Mouse (Mus musculus): ENCODE measurements around the gene Hc.
A peak's percentile ranks its signal among the peaks of the same experiment; 100 is the strongest.

Hc gene

DNA sequence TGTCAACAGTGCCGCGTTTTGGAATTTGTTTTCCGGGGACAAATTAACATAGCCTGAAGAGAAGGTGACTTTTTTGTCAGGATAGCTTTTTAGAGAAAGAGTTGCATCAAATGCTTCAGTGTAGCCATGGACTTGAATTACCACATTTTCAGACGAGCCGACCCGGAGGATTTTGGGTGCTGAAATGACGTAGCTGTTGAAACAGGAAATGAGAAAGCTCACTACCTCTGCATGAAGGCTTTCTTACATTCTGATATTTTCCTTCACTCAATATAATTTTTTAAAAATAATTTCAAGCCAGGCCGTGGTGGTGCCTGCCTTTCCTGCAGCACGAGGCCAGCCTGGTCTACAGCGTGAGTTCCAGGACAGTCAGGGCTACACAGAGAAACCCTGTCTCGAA, 4.0 kb downstream of the Hc start:
- no peak for DNase-seq (ENCODE audit: low read depth)

DNA sequence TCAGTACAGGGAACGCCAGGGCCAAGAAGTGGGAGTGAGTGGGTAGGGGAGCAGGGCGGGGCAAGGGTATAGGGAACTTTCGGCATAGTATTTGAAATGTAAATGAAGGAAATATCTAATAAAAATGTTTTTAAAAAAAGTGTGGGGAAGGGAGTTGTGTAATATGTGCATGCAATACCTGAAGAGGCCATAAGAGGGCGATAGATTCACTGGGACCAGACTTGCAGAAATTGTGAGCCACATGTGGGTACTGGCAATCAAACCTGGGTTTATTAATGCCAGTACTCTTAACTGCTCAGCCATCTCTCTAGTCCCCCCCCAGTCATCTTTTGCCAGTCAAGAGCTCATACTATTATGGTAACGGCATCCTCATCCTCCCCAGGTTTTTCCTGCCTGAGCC, 12.4 kb downstream of the Hc start:
- peak; percentile 76 for DNase-seq (ENCODE audit: low read depth)

DNA sequence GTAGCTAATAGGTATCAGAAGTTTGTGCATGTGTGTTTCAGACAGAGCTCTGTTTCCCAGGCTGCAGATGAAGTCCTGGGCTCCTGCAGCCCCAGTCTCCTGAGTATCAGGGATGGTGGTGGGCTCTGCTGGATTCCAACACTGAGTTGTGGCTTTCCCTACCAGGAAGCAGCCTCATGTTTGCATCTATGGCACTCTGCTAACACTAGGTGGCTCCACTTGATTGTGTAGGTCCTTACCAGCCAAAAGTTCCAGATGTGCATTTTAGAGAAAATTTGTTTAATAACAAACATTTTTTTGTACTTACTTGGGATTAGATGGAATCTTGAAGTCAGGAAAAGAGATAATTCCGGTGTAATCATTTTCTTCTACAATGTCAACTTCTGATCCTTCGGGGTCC, 16.3 kb downstream of the Hc start:
- DNase-seq (ENCODE audit: low read depth), result peak; percentile 73

DNA sequence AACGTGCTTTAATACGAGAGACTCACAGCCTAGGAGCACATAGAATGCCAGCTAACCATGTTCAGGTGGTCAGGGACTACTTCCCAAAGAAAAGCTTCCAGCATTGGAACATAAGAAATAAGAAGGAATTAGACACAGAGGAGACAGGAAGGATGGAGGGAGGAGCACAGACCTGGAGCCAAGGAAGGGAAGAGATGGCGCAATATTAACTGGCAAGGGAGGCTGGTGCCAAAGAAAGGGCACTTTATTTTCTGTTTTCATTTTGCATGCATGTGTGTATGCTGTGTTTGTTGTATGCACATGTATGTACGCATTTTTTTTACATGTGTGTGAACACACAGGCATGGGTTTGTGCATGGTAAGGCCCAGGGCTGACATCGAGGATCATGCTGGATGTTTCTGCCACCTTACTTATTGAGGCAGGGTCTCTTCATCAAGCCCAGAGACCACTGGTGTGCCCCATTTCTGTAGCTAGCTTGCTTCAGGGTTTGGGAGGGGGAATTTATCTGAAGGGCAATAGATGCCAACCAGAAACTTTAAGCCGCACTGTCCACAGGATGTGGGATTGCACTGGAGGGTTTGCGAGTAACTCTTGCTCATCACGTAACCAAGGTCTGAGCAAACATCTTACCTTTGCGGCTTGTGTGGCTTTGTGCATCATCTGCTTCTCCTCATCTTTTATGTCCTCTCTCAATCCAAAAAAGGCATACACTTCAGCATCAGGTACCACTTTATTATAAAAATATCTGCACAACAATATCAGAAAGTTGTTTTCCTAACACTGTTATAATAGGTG, 22.5 kb downstream of the Hc start:
- peak; percentile 20 for DNase-seq (ENCODE audit: low read depth)

DNA sequence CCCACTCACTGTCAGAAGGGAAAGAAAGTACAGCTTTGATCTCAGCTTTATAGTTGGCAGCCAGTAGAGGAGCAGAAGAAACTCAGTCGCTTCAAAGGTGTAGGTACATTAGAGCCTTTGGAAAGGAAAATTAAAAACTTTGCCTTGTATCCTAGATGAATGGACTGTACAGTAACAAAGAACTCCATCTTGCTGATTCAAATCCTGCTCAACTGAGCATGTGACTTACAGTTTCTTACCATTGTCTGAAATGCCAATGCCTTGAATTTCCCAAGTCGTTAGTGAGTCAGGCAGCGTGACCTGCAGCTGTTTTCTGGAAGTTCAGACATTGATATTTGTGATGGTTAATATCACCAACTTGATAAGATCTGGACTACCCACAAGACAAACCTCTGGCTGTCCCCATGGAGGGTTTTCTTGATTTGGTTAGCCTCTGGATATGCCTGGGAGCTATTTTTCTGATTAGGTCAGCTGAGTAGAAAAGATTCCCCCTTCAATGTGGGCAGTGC, 36.5 kb downstream of the Hc start:
- no peak for DNase-seq (ENCODE audit: low read depth)

DNA sequence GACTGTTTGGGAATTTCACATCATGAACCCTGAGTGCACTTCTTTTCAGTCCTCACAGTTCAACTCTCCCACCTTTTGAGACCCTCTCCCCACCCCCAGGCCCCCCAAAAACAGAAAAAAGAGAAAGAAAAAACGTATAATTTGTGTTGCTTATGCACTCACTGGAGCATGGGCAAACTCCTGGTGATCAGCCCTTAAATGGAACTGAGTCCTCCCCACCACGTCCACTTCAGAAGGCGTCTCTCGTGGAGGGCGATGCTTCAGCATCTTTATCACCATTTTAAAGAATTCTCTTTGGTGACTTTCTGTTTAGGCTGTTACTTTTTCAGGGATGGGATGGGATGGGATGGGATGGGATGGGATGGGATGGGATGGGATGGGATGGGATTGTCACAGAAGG, 39.4 kb downstream of the Hc start:
- no peak for DNase-seq (ENCODE audit: low read depth)

DNA sequence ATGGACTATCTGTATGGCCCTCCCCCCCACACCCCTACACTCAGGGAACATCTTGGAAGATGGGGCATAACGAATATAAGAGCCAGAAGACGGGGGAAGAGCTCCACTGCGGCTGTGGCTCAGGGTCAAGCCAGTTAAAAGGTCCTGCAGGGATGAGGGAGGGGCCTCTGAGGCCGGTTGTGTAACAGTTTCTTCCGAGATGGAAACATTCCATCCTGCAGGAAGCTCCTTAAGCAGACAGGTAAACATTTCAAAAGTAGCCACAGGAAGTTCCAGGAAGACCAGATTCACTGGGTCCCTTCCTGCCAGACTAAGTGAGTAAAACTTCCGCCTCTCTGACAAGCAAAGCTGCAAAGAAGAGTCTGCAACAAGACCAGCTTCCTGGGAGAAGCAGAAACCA, 45.4 kb downstream of the Hc start:
- no peak for DNase-seq (ENCODE audit: low read depth)

DNA sequence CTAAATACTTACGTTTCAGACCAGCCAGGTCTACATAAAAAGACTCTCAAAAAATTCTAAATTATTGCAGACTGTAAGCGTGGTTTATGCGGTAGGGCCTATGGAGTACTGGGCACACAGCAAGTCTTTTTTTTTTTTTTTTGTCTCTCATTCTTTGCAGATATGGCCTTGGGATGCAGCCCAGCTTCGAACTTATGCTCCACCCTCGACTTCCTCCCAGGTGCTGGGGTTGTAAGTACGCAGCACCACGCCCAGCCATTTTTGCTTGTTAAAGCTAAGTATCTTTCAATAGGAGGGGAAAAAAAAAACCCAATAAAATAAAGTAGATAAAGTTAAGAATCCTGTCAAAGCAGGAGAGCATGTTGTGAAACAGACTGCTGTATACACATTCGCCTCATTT, 49.6 kb downstream of the Hc start:
- DNase-seq (ENCODE audit: low read depth), result no peak

DNA sequence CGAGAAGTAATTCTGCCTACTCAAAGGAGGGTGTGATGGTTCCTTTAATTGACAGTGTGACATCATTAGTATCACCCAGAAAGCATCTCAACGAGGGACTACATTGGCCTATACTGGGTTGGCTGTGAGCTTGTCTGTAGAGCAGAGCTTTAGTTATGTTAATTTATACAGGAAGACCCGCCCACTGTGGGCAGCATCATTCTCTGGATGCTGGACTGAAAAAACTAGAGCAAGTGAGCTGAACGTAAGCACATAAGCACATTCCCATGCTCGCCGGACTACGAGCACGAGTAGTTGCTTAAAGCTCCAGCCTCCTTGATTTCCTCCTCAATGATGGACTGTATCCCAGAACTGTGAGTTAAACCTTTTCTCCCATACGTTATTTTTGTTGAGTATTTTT, 62.3 kb downstream of the Hc start:
- no peak for DNase-seq (ENCODE audit: low read depth)

DNA sequence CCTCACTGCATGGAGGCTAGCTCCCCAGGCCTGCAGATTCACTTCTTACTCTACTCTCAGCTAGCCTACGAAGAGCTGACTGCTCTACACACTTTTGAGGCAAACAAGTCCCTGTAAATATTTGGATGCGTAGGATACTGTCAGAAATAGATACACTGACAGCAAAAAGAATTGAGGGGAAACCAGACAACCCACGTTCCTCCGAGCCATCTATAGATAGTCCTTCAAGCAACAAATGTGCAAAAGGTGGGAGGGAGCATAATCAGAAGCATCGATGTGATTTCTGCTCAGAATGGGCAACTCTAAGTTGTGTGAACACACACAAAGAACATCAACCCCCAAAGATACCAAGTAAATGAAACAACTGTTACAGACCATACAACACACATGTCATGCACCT, 64.7 kb downstream of the Hc start:
- no peak for DNase-seq (ENCODE audit: low read depth)

DNA sequence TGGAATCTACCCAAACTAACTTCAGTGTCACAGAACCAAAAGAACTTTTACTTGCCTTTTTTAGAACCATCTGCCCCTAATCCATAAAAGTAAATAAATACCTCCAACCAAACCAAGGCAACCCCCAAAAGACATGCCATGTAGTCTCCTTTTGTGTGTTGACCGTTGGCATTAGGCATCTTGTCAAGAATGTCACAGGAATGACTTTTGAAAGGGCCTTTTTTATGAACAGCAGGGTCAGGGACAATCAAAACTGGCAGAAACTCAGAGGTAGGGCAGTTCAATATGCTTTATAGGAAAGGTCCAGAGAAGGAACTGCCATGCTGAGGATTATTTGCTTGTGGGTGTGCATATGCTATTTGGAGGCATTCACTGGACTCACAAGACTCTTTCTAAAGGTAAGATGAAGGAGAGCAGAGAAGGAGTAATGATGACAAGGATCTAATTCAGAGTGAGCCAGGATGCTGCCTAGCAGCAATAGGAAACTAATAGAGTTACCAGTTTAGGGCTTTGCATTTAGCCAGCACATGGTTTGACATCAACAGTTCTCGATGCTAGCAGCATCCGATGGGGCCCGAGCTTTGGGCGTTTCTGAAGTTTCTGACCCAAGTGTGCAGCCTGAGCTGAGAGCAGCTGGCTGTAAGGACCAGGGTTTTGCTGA, 67.4 kb downstream of the Hc start:
- DNase-seq (ENCODE audit: low read depth), result no peak

DNA sequence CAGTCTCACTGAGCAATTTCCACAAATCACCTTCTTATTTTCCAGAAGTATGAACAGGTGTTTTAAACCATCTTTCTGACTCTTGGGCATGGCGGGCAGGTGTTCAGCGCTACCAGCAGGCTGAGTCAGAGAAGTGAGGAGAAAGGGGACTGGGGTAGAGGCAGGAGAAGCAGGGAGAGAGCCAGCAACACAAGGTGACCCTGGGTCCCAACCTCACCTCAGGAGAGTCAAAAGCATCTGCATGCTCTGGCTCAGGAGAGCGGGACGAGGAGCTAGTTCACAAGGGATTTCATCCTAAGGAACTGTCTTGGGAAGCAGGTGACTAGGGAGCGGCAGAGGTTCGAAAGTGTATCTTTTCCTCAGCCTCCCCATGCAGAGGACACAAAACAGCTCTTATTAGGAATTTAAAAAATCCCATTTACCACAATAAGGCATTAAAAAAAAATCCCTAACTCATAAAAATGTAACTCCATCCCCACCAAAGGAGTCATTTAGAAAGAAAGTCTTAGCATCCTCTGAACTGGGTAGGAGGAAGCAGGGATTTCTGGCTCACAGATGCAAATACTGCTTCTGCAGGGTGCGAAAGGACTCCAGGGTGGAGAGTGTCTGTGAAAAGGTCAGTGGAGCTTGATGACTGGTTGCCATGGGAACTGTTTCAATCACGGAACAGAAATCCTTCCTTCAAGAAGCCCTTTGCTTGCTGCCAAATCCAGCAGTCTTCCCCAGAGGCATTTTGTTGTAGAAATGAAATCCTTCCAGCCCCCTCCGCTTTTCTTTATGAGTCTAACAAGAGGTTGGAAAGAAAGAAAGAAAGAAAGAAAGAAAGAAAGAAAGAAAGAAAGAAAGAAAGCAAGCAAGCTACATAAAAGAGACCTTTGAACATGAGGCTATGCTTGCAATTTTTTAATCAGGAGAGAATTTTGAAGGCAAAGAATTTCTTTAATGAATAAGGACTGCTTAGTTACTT, 68.2 kb downstream of the Hc start:
- DNase-seq (ENCODE audit: low read depth), result no peak

DNA sequence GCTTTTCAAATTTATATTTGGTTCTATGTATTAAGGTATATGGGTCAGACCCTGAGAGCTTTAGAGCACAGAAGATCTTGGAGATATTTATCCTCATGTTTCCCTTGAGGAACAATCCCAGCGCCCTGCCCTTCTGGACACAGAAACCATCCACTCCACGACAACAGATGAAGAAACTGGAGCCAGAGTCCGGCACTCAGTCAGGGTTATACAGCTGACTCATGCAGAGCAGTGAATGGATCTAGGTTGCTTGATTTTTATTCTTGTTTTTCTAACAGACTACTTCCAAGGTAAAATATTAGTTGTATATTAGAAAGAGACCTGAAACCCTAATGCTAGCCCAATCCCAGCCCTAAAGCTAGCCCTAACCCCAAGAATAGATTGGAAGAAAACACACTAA, 69.3 kb downstream of the Hc start:
- no peak for DNase-seq (ENCODE audit: low read depth)

DNA sequence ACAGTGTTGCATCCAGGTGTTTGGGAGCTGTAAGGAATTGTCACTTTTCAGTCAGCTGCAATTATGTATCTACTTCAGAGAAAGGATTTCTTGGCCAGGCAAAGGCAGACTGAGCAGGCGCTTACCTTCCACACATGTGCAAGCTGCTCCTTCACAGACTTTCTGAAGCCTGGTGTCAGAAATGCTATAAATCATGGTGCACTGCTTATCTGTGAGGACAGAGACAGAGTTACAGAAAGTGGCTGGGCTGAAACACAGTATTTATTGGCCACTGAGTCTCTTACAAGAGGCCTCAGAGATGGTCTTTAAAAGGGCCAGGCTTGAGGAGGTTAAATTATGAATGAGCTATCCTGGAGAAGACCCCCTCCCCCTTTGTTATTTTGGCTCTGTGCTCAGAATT, 71.5 kb downstream of the Hc start:
- no peak for DNase-seq (ENCODE audit: low read depth)

DNA sequence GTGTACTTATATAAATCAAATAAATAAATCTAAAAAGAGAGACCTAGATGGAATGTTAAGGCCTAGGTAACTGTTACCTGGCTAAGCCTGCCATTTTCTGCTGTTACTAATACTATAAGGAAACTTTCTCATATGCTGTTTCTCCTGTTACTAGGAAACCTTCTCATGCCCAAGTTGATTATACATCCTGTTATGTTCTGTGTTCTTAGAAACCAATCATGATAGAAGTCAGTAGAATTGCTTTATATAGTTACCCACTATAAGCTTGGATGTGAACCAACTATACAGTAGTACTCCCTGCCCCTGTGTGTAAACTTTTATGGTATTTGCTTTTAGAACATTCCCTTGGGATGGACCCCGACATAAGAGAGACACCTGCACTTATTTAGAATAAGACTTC, 73.6 kb downstream of the Hc start:
- no peak for DNase-seq (ENCODE audit: low read depth)

DNA sequence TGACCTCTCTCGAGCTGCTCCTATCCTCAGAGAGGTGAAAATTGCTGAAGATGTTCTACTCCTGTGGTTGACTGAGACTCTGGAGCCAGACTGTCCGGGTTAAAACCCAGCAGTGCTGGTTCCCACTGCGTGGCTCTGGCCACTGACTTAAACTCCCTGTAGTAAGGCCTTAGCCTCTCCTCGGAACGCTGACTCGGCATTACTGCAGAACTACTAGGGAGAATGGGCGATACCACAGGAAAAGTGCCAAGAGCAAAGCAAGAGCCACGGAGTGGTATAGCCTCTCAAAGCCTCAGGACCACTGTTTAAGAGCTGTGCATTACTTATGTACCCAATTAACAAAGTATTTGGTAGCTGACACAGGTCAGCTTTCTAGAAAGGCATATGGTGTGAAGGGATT, 76.4 kb downstream of the Hc start:
- DNase-seq (ENCODE audit: low read depth), result no peak

DNA sequence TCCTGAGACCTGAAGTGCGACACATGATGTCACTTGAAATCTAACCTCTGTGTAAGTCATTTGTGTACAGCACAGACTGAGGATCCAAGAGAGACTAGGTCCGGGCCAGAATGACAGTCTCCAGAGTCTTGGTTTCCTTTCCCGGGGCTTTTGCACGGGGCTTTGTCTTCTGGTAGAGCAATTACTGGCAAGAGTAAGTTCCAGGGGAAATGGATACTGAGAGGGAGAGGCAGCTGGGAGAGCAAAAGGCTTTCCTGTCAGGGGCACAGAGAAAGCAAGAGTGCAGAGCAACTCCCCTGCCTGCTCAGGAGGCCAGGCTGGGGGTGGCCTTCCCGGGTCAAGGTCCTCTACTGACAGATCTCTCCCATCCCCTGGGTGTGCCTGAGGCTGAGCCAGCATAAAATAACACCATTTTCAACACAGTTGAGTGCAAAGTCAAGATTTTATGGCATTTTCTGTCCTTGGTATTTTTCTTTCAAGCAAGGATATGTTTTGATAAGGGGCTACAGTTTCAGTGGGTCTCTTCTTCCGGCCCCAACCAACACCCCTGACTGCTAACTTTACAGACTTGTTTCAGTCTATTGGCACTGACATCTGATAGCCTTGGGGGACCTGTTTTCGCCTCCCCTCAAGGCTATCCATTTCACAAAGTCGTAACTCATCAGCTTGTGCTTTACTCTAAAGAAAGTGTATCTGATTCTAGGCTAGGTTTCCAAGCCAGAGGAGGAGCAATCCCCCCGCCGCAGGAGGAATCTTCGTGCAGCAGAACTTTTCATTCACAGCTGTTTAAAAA, 78.1 kb downstream of the Hc start:
- DNase-seq (ENCODE audit: low read depth), result no peak

DNA sequence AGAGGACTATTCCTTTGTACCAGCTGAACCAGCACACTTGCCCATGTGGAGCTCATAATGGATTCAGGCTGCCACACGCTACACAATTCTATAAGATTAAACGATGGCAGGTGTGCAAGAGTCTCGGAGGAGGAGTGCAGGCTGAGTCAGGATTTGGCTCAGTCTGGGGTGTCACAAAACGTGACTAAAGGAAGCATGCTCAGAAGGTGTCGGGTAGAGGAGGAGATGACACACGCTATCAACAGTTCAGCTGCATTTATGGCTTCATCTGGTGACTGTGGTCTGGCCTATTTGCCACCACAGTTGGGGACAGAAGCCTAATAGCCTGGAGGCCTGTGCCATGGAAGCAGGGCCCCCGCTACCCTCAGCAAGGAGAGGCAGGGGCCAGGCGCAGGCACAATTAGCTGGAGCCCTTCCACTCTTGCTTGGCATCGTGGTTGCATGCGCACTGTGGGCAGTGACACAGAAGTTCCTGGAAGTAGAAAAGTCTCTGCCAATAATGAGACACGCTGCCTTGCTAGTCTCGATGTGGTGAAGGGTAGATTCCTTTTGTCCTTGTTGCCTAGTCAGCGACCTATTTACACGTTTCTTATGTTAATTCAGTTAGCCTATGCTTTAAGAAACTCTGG, 79.0 kb downstream of the Hc start:
- DNase-seq (ENCODE audit: low read depth), result no peak

DNA sequence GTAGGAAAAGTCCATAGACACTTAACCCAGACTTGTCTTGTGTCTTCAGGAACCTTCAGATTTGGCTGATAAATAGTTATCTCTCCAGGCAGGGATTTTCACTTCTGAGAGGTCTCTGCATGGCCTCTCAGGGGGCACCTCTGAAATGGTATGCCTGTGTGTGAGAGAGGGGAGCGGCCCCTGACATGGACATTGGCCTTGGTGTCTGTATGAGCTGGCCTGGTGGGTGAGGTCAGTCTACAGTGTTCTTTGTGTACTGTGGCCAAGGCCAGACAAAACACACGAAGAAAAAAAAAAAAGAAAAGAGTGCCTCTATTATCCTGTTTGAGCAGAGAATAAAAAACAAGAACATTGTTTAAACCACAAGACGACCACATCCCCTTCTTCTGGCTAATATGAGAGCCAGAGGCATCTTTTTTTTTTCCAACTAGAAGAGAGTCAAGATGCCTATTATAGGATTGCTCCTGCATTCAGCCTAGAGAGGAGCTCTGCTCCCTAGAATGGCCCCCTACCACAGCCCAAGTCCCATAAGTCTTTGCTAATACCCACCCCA, 81.7 kb downstream of the Hc start:
- peak; percentile 32 for DNase-seq (ENCODE audit: low read depth)

DNA sequence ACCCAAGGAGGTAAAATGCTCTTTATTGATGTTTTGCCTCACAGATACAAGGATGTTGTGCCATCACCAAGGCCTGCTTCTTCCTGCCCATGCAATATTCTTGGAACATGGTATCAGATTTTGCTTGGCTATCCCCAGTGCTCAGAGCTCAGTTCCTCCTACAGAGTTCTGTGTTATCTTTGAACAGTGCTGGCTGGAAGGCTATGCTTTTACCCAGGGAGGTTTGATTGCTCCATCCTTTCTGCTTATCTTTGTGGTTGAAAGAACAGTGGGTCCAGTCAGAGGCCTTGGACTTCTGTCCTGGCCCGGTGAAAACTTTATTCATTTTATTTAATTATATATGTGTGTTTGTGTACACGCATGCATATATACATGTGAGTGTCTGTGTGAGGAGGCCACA, 83.0 kb downstream of the Hc start:
- DNase-seq (ENCODE audit: low read depth), result peak; percentile 7
